Mouse (Mus musculus) MEL (cell line): ENCODE measurements around the gene Hpd. TPM values are rescaled to one million over a fixed set of nuclear protein-coding genes. Genes with fewer than 3 reads are reported as not detected.

ENCODE experiments used
- DNase-seq: peaks from one replicate; pipeline ENCODE4 v3.0.0; 2011; ENCODE audit warnings: low read depth, low spot score
- H3K27ac ChIP-seq: 2 replicates; pipeline ENCODE4 v1.5.1; 2012; ENCODE audit warnings: low read depth, mild to moderate bottlenecking, control low read depth, low read length, moderate library complexity; ENCODE audit not compliant: control insufficient read depth
- H3K27me3 ChIP-seq, 2 experiments: fragments of 150-350 bp in 1 of 2; sonication (generic) in 1 of 2; 2 replicates each; pipeline ENCODE4 v1.6.1; 2012; ENCODE audit warnings: low read length in 2 of 2, mild to moderate bottlenecking in 2 of 2, improper control_type of control experiment in 1 of 2, moderate library complexity in 1 of 2; ENCODE audit not compliant: insufficient read depth in 2 of 2, control insufficient read depth in 1 of 2
- H3K36me3 ChIP-seq, 2 experiments: 2 replicates each; pipeline ENCODE4 v1.6.1; 2012 to 2014; ENCODE audit warnings: low read length in 2 of 2, improper control_type of control experiment in 1 of 2, inconsistent platforms in 1 of 2, mild to moderate bottlenecking in 1 of 2; ENCODE audit not compliant: insufficient read depth in 2 of 2, control insufficient read depth in 1 of 2
- H3K4me1 ChIP-seq, 2 experiments: fragments of 150-350 bp in 1 of 2; sonication (generic) in 1 of 2; 2 replicates each; pipeline ENCODE4 v1.6.1; 2012; ENCODE audit warnings: low read length in 2 of 2, improper control_type of control experiment in 1 of 2, mild to moderate bottlenecking in 1 of 2; ENCODE audit not compliant: insufficient read depth in 2 of 2, control insufficient read depth in 1 of 2
- H3K4me3 ChIP-seq, 2 experiments: fragments of 150-350 bp in 1 of 2; sonication (generic) in 1 of 2; 2 replicates each; pipeline ENCODE4 v1.5.1; 2012; ENCODE audit warnings: low read depth in 2 of 2, low read length in 2 of 2, mild to moderate bottlenecking in 2 of 2, moderate library complexity in 2 of 2, control low read depth in 1 of 2, improper control_type of control experiment in 1 of 2; ENCODE audit not compliant: control insufficient read depth in 1 of 2, insufficient read depth in 1 of 2
- H3K79me2 ChIP-seq: 2 replicates; pipeline ENCODE4 v1.6.1; 2012; ENCODE audit warnings: mild to moderate bottlenecking, low read length, moderate library complexity; ENCODE audit not compliant: control insufficient read depth, poor library complexity, insufficient read depth
- H3K9ac ChIP-seq: 2 replicates; pipeline ENCODE4 v1.6.1; 2012; ENCODE audit warnings: low read depth, mild to moderate bottlenecking, control low read depth, low read length, moderate library complexity; ENCODE audit not compliant: control insufficient read depth, poor library complexity, severe bottlenecking
- H3K9me3 ChIP-seq: fragments of 150-350 bp; sonication (generic); replicated peaks from 2 replicates; pipeline ENCODE4 v1.6.1; 2012; ENCODE audit warnings: mild to moderate bottlenecking, low read length, improper control_type of control experiment, moderate library complexity; ENCODE audit not compliant: insufficient read depth
- CHD1 ChIP-seq: IDR thresholded peaks from 2 replicates; pipeline ENCODE4 v1.6.1; 2012; ENCODE audit warnings: low read depth, mild to moderate bottlenecking, inconsistent platforms, low read length, improper control_type of control experiment
- CHD2 ChIP-seq: IDR thresholded peaks from 2 replicates; pipeline ENCODE4 v1.6.1; 2011; ENCODE audit warnings: low read length, improper control_type of control experiment
- ELF1 ChIP-seq: IDR thresholded peaks from 2 replicates; pipeline ENCODE4 v1.6.1; 2014; ENCODE audit warnings: low read depth, mild to moderate bottlenecking, inconsistent platforms, low read length, improper control_type of control experiment, moderate library complexity
- EP300 ChIP-seq, 2 experiments: IDR thresholded peaks; 2 replicates each; pipeline ENCODE4 v1.6.1; 2011; ENCODE audit warnings: improper control_type of control experiment in 2 of 2, low read length in 2 of 2, low read depth in 1 of 2, mild to moderate bottlenecking in 1 of 2
- GATA1 ChIP-seq: IDR thresholded peaks from 2 replicates; pipeline ENCODE4 v1.6.1; 2011; ENCODE audit warnings: low read depth, low read length, improper control_type of control experiment
- JUND ChIP-seq: IDR thresholded peaks from 2 replicates; pipeline ENCODE4 v1.6.1; 2011; ENCODE audit warnings: low read depth, mild to moderate bottlenecking, improper control_type of control experiment, low read length
- MAZ ChIP-seq: IDR thresholded peaks from 2 replicates; pipeline ENCODE4 v1.6.1; 2012; ENCODE audit warnings: low read depth, mild to moderate bottlenecking, inconsistent platforms, low read length, improper control_type of control experiment
- MEF2A ChIP-seq: IDR thresholded peaks from 2 replicates; pipeline ENCODE4 v1.6.1; 2014; ENCODE audit warnings: low read depth, mild to moderate bottlenecking, inconsistent platforms, low read length, improper control_type of control experiment; ENCODE audit not compliant: poor library complexity, insufficient replicate concordance, severe bottlenecking; ENCODE audit errors: extremely low read depth
- MYC ChIP-seq: IDR thresholded peaks from 2 replicates; pipeline ENCODE4 v1.6.1; 2011; ENCODE audit warnings: low read depth, mild to moderate bottlenecking, low read length, improper control_type of control experiment, moderate library complexity
- NRF1 ChIP-seq: IDR thresholded peaks from 2 replicates; pipeline ENCODE4 v1.6.1; 2014; ENCODE audit warnings: low read depth, mild to moderate bottlenecking, inconsistent platforms, low read length, improper control_type of control experiment, moderate library complexity; ENCODE audit not compliant: poor library complexity, insufficient read depth, severe bottlenecking
- POLR2AphosphoS2 ChIP-seq: IDR thresholded peaks from 2 replicates; pipeline ENCODE4 v1.6.1; 2011; ENCODE audit warnings: low read length, improper control_type of control experiment
- POLR2AphosphoS5 ChIP-seq: IDR thresholded peaks from 2 replicates; pipeline ENCODE4 v1.6.1; 2012; ENCODE audit warnings: low read depth, borderline replicate concordance, mild to moderate bottlenecking, inconsistent platforms, low read length, moderate library complexity, mixed read lengths
- SIN3A ChIP-seq: IDR thresholded peaks from 2 replicates; pipeline ENCODE4 v1.6.1; 2012; ENCODE audit warnings: low read length, improper control_type of control experiment, inconsistent platforms
- TBP ChIP-seq: IDR thresholded peaks from 2 replicates; pipeline ENCODE4 v1.8.0; 2011; ENCODE audit warnings: low read depth, low read length, improper control_type of control experiment
- TCF12 ChIP-seq: IDR thresholded peaks from 2 replicates; pipeline ENCODE4 v1.6.1; 2014; ENCODE audit warnings: low read depth, mild to moderate bottlenecking, inconsistent platforms, low read length, improper control_type of control experiment, moderate library complexity
- UBTF ChIP-seq: IDR thresholded peaks from 2 replicates; pipeline ENCODE4 v1.6.1; 2012; ENCODE audit warnings: low read depth, mild to moderate bottlenecking, inconsistent platforms, low read length, improper control_type of control experiment, moderate library complexity, borderline replicate concordance; ENCODE audit not compliant: insufficient read depth
- USF1 ChIP-seq: IDR thresholded peaks from 2 replicates; pipeline ENCODE4 v1.6.1; 2014; ENCODE audit warnings: low read depth, mild to moderate bottlenecking, inconsistent platforms, low read length, improper control_type of control experiment, moderate library complexity
- USF2 ChIP-seq, 2 experiments: IDR thresholded peaks; 2 replicates each; pipeline ENCODE4 v1.6.1; 2011 to 2012; ENCODE audit warnings: improper control_type of control experiment in 2 of 2, low read length in 2 of 2, borderline replicate concordance in 1 of 2, inconsistent platforms in 1 of 2, low read depth in 1 of 2, mild to moderate bottlenecking in 1 of 2; ENCODE audit not compliant: insufficient read depth in 1 of 2
- ZC3H11A ChIP-seq: IDR thresholded peaks from 2 replicates; pipeline ENCODE4 v1.6.1; 2012; ENCODE audit warnings: low read depth, mild to moderate bottlenecking, inconsistent platforms, low read length, improper control_type of control experiment
- ZKSCAN1 ChIP-seq: IDR thresholded peaks from 2 replicates; pipeline ENCODE4 v1.6.1; 2012; ENCODE audit warnings: low read depth, mild to moderate bottlenecking, inconsistent platforms, low read length, improper control_type of control experiment, moderate library complexity
- ZNF384 ChIP-seq: IDR thresholded peaks from 2 replicates; pipeline ENCODE4 v1.6.1; 2012; ENCODE audit warnings: low read depth, mild to moderate bottlenecking, inconsistent platforms, low read length, improper control_type of control experiment
- polyA plus RNA-seq, 2 experiments: library from polyadenylated mRNA; stranded (reverse) in 1 of 2; unstranded in 1 of 2; fragments of >175 nt in 1 of 2; fragments of >200 nt in 1 of 2; gene quantifications; 2 replicates each; pipeline versions ENCODE4 v1.2.1 to v1.2.4; 2012; ENCODE audit warnings: low replicate concordance in 2 of 2, low read depth in 1 of 2; ENCODE audit not compliant: insufficient read length in 2 of 2, insufficient read depth in 1 of 2, missing spikeins in 1 of 2
- total RNA-seq: library from RNA; depleted of rRNA; stranded (reverse); fragments of 300-350 nt; gene quantifications from 2 replicates; pipeline ENCODE4 v1.2.3, GENCODE M21; 2012

The Hpd gene
- total and polyA plus RNA-seq, 3 experiments, result not detected

GRCm38 (mm10) chr5:123229296-123229695 is 46.8 kb upstream of the Hpd start:
- H3K27me3 ChIP-seq, result no peaks in the 10 kb centered on the region
- peak overlapping the region; percentile 71 to 99; a peak in 3 of 4 replicates for H3K4me3 ChIP-seq
- H3K4me1 ChIP-seq, result peaks cover 5 to 21% of the 10 kb centered on the region in 2 experiments
- peak overlapping the region; percentile 77 for H3K9ac ChIP-seq
- TF ChIP-seq NRF1 (no peak), UBTF (no peak), SIN3A (no peak), POLR2AphosphoS5 (no peak), JUND (no peak)
- H3K36me3 ChIP-seq, result peaks cover 0 to 31% of the 10 kb centered on the region in 2 experiments; a peak in 2 of 4 replicates
- no peaks in the 10 kb centered on the region for H3K9me3 ChIP-seq
- peaks cover 29% of the 10 kb centered on the region for H3K79me2 ChIP-seq
- peak; percentile 34 for DNase-seq
- no peak overlapping the region for H3K27ac ChIP-seq

- Histone ChIP-seq H3K79me2 (peaks cover 29% of the 10 kb centered on the region), H3K27ac (peak overlapping the region; percentile 45), H3K36me3 (peaks cover 0 to 33% of the 10 kb centered on the region in 2 experiments; a peak in 2 of 4 replicates), H3K9ac (peak overlapping the region; percentile 77), H3K4me3 (peak overlapping the region; percentile 71 to 99), H3K4me1 (peaks cover 7 to 23% of the 10 kb centered on the region in 2 experiments), H3K27me3 (no peaks in the 10 kb centered on the region), H3K9me3 (no peaks in the 10 kb centered on the region)
- no peak for TF ChIP-seq MAZ
- no peak for TF ChIP-seq EP300 (IDR thresholded peaks at IDR 0.05; ENCODE audit: low read depth in 1 of 2, low read length in 2 of 2)
- no peak for TF ChIP-seq GATA1
- DNase-seq, result no peak
Observed at GRCm38 (mm10) chr5:123228524-123228922, 46.0 kb upstream of the Hpd start.

- Histone ChIP-seq H3K4me1 (peaks cover 9 to 23% of the 10 kb centered on the region in 2 experiments), H3K9ac (peak overlapping the region; percentile 77), H3K27ac (peak overlapping the region; percentile 45), H3K4me3 (peak overlapping the region; percentile 71 to 99), H3K27me3 (no peaks in the 10 kb centered on the region), H3K9me3 (no peaks in the 10 kb centered on the region), H3K36me3 (peaks cover 0 to 35% of the 10 kb centered on the region in 2 experiments; a peak in 2 of 4 replicates), H3K79me2 (peaks cover 25% of the 10 kb centered on the region)
- peak; percentile 99 for DNase-seq
- TF ChIP-seq USF1 (peak; percentile 96), MYC (peak; percentile 94), POLR2AphosphoS2 (peak; percentile 73), ELF1 (peak; percentile 99), CHD1 (no peak), ZC3H11A (peak; percentile 19; the same call in 1 of the 2 replicates), MAZ (0 out of 2 replicates have a peak, but pooled peaks have one; percentile 24), GATA1 (peak; percentile 81), UBTF (no peak), EP300 (IDR thresholded peaks at IDR 0.05; ENCODE audit: low read depth in 1 of 2, low read length in 2 of 2) (peak in 1 of 2 experiments; percentile 25; a peak in 2 of 4 replicates), CHD2 (no peak), ZKSCAN1 (no peak), TCF12 (peak; percentile 62), TBP (peak; percentile 79), NRF1 (peak; percentile 76), USF2 (IDR thresholded peaks at IDR 0.05; ENCODE audit: borderline replicate concordance in 1 of 2, insufficient read depth in 1 of 2, low read depth in 1 of 2, low read length in 2 of 2) (peak in 1 of 2 experiments; percentile 85; a peak in 2 of 4 replicates), ZNF384 (peak; percentile 32; the same call in 1 of the 2 replicates), MEF2A (peak; percentile 57; the same call in 1 of the 2 replicates)
Observed at GRCm38 (mm10) chr5:123227762-123228523, 45.4 kb upstream of the Hpd start.
